20 mouse cellular contexts compared by ENCODE assay signal in the genomic region with DNA sequence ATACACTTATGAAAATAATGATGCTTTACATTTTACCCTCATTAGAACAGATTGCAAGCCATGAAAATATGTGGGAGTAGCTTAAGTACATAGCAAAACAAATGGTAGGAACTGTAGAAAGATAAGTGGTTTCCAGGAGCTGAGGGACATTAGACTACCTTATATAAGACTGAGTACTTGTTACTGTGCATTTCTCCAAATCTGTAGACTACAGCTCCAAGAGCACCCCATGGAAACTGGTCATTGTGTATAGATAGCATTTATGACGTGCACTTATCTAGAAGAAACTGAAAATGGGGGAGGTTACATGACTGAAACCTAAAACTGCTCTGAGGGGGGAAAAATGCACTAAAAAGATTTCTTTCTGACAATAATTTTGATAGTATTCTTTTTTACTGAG.
A peak's percentile ranks its signal among the peaks of the same experiment; 100 is the strongest.
DNase-seq lines count a peak whose midpoint lies in the region; ATAC-seq lines count a peak whose summit lies in the region.
"Had no signal": no experiment of that assay in that cellular context is flagged by ENCODE, and none has a peak within 500 bp of the region (broad histone marks: within the 10 kb centered on the region; RNA-seq: fewer than 3 reads in every experiment).

No protein-coding gene starts in this region.

- H3K9ac ChIP-seq in liver, embryonic 12.5 days: no peak overlapping the region
- H3K9ac ChIP-seq in liver, embryonic 16.5 days (ENCODE audit: low read depth, low read length): no peak overlapping the region
- no peak overlapping the region for H3K9ac ChIP-seq in kidney, embryonic 14.5 days (ENCODE audit: low read depth, low read length)
- H3K9ac ChIP-seq: embryonic facial prominence, embryonic 12.5 days; forebrain, embryonic 13.5 days; forebrain, postnatal 0 days; heart, embryonic 12.5 days; hindbrain, embryonic 14.5 days had no signal

- H3K27me3 ChIP-seq in liver, embryonic 12.5 days (replicated peaks): no peaks in the 10 kb centered on the region
- no peaks in the 10 kb centered on the region for H3K27me3 ChIP-seq in liver, embryonic 16.5 days (ENCODE audit: control insufficient read depth, insufficient read depth, low read depth, low read length)
- no peaks in the 10 kb centered on the region for H3K27me3 ChIP-seq in kidney, embryonic 14.5 days (ENCODE audit: control insufficient read depth, insufficient read depth, low read length)
- H3K27me3 ChIP-seq: CH12.LX; embryonic facial prominence, embryonic 12.5 days; forebrain, embryonic 13.5 days; heart, embryonic 12.5 days had no signal

- H3K9me3 ChIP-seq in liver, embryonic 12.5 days (replicated peaks): no peaks in the 10 kb centered on the region
- H3K9me3 ChIP-seq in liver, embryonic 16.5 days (replicated peaks; ENCODE audit: control insufficient read depth, low read length): no peaks in the 10 kb centered on the region
- H3K9me3 ChIP-seq in kidney, embryonic 14.5 days (ENCODE audit: control insufficient read depth, low read length): no peaks in the 10 kb centered on the region
- H3K9me3 ChIP-seq: embryonic facial prominence, embryonic 12.5 days; forebrain, embryonic 13.5 days; heart, embryonic 12.5 days; hindbrain, embryonic 10.5 days had no signal

- 11% methylated on average over 1 of the region's 1 CpGs for WGBS in liver, embryonic 12.5 days (ENCODE audit: insufficient replicate concordance)
- 26% methylated on average over 1 of the region's 1 CpGs for WGBS in liver, embryonic 16.5 days (ENCODE audit: insufficient replicate concordance)
- 75% methylated on average over 1 of the region's 1 CpGs for WGBS in kidney, embryonic 14.5 days

- DNase-seq in c-Kit-positive CD71-positive TER-119-negative erythroid progenitor cells, embryonic 14.5 days (ENCODE audit: low read depth): peak; percentile 51
- DNase-seq in yolk sac, embryonic 10.5 days (ENCODE audit: low spot score): no peak
- DNase-seq in layer of hippocampus, postnatal 14 days (ENCODE audit: low spot score in 2 of 2): no peak
- DNase-seq: adrenal gland, adult 2 months; adrenal gland, postnatal 25 days; cerebellum, adult 11-12 months; cerebellum, adult 9-10 months; cerebellum, postnatal 25 days; forebrain, postnatal 0 days; gastrocnemius, adult 2 months; gastrocnemius, postnatal 25 days had no signal

- peak; percentile 84 for ATAC-seq in liver, embryonic 12.5 days
- ATAC-seq in liver, embryonic 16.5 days (ENCODE audit: low read depth): peak; percentile 66
- ATAC-seq in kidney, embryonic 14.5 days (ENCODE audit: low FRiP score, low TSS enrichment): no peak
- ATAC-seq: forebrain, embryonic 13.5 days; forebrain, postnatal 0 days had no signal

- H3K4me1 ChIP-seq in liver, embryonic 12.5 days: peaks cover 28% of the 10 kb centered on the region
- H3K4me1 ChIP-seq in liver, embryonic 16.5 days (ENCODE audit: control insufficient read depth, low read depth, low read length): peaks cover 10% of the 10 kb centered on the region
- no peaks in the 10 kb centered on the region for H3K4me1 ChIP-seq in kidney, embryonic 14.5 days (ENCODE audit: control insufficient read depth, insufficient read depth, low read length)
- H3K4me1 ChIP-seq: embryonic facial prominence, embryonic 12.5 days; heart, embryonic 12.5 days; hindbrain, embryonic 10.5 days had no signal

- H3K36me3 ChIP-seq in liver, embryonic 12.5 days: peaks cover 5% of the 10 kb centered on the region
- H3K36me3 ChIP-seq in liver, embryonic 16.5 days (ENCODE audit: control insufficient read depth, insufficient read depth): peaks cover 3% of the 10 kb centered on the region; the same call in 1 of the 2 replicates
- peaks cover 4% of the 10 kb centered on the region for H3K36me3 ChIP-seq in kidney, embryonic 14.5 days (ENCODE audit: control insufficient read depth, insufficient read depth, low read length)

- H3K27ac ChIP-seq in liver, embryonic 12.5 days: peak overlapping the region; percentile 69
- H3K27ac ChIP-seq in liver, embryonic 16.5 days (ENCODE audit: low read length): no peak overlapping the region
- H3K27ac ChIP-seq in kidney, embryonic 14.5 days (ENCODE audit: low read depth, low read length): no peak overlapping the region
- H3K27ac ChIP-seq: embryonic facial prominence, embryonic 12.5 days; forebrain, embryonic 13.5 days; gastrocnemius, adult 2 months; hindbrain, embryonic 10.5 days; hindbrain, embryonic 14.5 days had no signal

- no peak overlapping the region for H3K4me3 ChIP-seq in liver, embryonic 12.5 days
- H3K4me3 ChIP-seq in liver, embryonic 16.5 days (ENCODE audit: low read depth, low read length): no peak overlapping the region
- no peak overlapping the region for H3K4me3 ChIP-seq in kidney, embryonic 14.5 days (ENCODE audit: low read length)
- H3K4me3 ChIP-seq: embryonic facial prominence, embryonic 12.5 days; forebrain, embryonic 13.5 days; gastrocnemius, adult 2 months; heart, embryonic 12.5 days; hindbrain, embryonic 10.5 days had no signal

- H3K4me2 ChIP-seq in liver, embryonic 12.5 days: no peak overlapping the region
- no peak overlapping the region for H3K4me2 ChIP-seq in liver, embryonic 16.5 days (ENCODE audit: low read depth, low read length)
- H3K4me2 ChIP-seq in kidney, embryonic 14.5 days (replicated peaks; ENCODE audit: low read depth, low read length): no peak overlapping the region
- H3K4me2 ChIP-seq: embryonic facial prominence, embryonic 12.5 days; forebrain, embryonic 13.5 days; heart, embryonic 12.5 days; hindbrain, embryonic 14.5 days had no signal
